Mouse (Mus musculus): ENCODE data around the gene Tbl2.

- TF ChIP-seq POLR2A (IDR thresholded peaks at IDR 0.05; ENCODE audit: borderline replicate concordance, low read depth, low read length) (no peak), CTCF (IDR thresholded peaks at IDR 0.05; ENCODE audit: low read depth, low read length) (no peak)
Measured at GRCm38 (mm10) chr5:135191620-135192019, 42.2 kb downstream of the Tbl2 start.

Measured in bone marrow macrophage, adult 2 months (primary cell).